Mouse (Mus musculus) forebrain, postnatal 0 days (tissue): ENCODE data around the gene Cd28. TPM values are rescaled to one million over a fixed set of nuclear protein-coding genes. Genes with fewer than 3 reads are reported as not detected.

Source experiments
- ATAC-seq: fragments of 200-750 bp; cut with Nextera tagmentation; 2 replicates; pipeline ENCODE4 v1.8.0; 2017; ENCODE audit warnings: mild to moderate bottlenecking, moderate library complexity
- DNase-seq: peaks from one replicate; pipeline ENCODE4 v3.0.0-alpha.2; 2015
- H3K27ac ChIP-seq: fragments of 300-500 bp; sonication (generic); 2 replicates; pipeline ENCODE4 v1.5.1; 2014; ENCODE audit warnings: low read depth, mild to moderate bottlenecking, antibody characterized with exemption, low read length, moderate library complexity, mixed read lengths
- H3K27me3 ChIP-seq: fragments of 300-500 bp; sonication (generic); 2 replicates; pipeline ENCODE4 v1.6.1; 2014; ENCODE audit warnings: mild to moderate bottlenecking, low read length, mixed read lengths; ENCODE audit not compliant: insufficient read depth
- H3K36me3 ChIP-seq: fragments of 300-500 bp; sonication (generic); 2 replicates; pipeline ENCODE4 v1.6.1; 2014; ENCODE audit warnings: mild to moderate bottlenecking, moderate library complexity; ENCODE audit not compliant: insufficient read depth
- H3K4me1 ChIP-seq: fragments of 300-500 bp; sonication (generic); 2 replicates; pipeline ENCODE4 v1.6.1; 2014; ENCODE audit warnings: antibody characterized with exemption; ENCODE audit not compliant: insufficient read depth
- H3K4me2 ChIP-seq: fragments of 300-500 bp; sonication (generic); 2 replicates; pipeline ENCODE4 v1.6.1; 2014; ENCODE audit warnings: low read depth, mild to moderate bottlenecking, moderate library complexity
- H3K4me3 ChIP-seq: fragments of 300-500 bp; sonication (generic); 2 replicates; pipeline ENCODE4 v1.5.1; 2014; ENCODE audit warnings: low read depth, low read length, mixed read lengths
- H3K9ac ChIP-seq: fragments of 300-500 bp; sonication (generic); 2 replicates; pipeline ENCODE4 v1.6.1; 2014; ENCODE audit warnings: mild to moderate bottlenecking
- H3K9me3 ChIP-seq: fragments of 300-500 bp; sonication (generic); 2 replicates; pipeline ENCODE4 v1.6.1; 2016; ENCODE audit warnings: low read length
- CTCF ChIP-seq: sonication (generic); IDR thresholded peaks from 2 replicates; pipeline ENCODE4 v1.5.1; 2016; ENCODE audit warnings: antibody characterized with exemption, control low read depth, low read depth
- WGBS: fragments of 180-500 bp; shearing (Covaris S2); extraction: QIAGEN DNeasy Blood & Tissue Kit; methylation state at CpG from one replicate; pipeline ENCODE4 v1.1.7; 2014; 5-methylcytosine and 5-hydroxymethylcytosine counted together
- polyA plus RNA-seq: library from polyadenylated mRNA; unstranded; fragments of >200 nt; fragmentation: Nextera tagmentation; extraction: Ambion mirVana; gene quantifications from 2 replicates; pipeline ENCODE4 v1.2.1, GENCODE M21; 2015
- total RNA-seq: library from RNA; depleted of rRNA; stranded (reverse); fragments of >200 nt; gene quantifications from 2 replicates; pipeline ENCODE4 v1.2.3, GENCODE M21; 2014

Cd28 gene
- total and polyA plus RNA-seq, 2 experiments from 2014 or later = 0.05 to 0.08 TPM

- Histone ChIP-seq H3K9ac (no peak overlapping the region), H3K9me3 (no peaks in the 10 kb centered on the region), H3K4me3 (no peak overlapping the region), H3K27me3 (no peaks in the 10 kb centered on the region), H3K36me3 (no peaks in the 10 kb centered on the region), H3K27ac (no peak overlapping the region), H3K4me2 (no peak overlapping the region), H3K4me1 (no peaks in the 10 kb centered on the region)
- WGBS = 87% methylated on average over 7 of the region's 7 CpGs
- ATAC-seq = no peak
- TF ChIP-seq CTCF = no peak
- no peak for DNase-seq
Measured at GRCm38 (mm10) chr1:60735908-60736280, 19.3 kb downstream of the Cd28 start.

- WGBS = 82% methylated on average over 1 of the region's 1 CpGs
- ATAC-seq (no peak), DNase-seq (no peak)
- H3K27me3 ChIP-seq = no peaks in the 10 kb centered on the region
- H3K9ac ChIP-seq = no peak overlapping the region
- no peak overlapping the region for H3K4me2 ChIP-seq
- H3K4me1 ChIP-seq = no peaks in the 10 kb centered on the region
- no peak for TF ChIP-seq CTCF
- H3K4me3 ChIP-seq = no peak overlapping the region
- no peak overlapping the region for H3K27ac ChIP-seq
- H3K36me3 ChIP-seq = no peaks in the 10 kb centered on the region
- H3K9me3 ChIP-seq = no peaks in the 10 kb centered on the region
Measured at GRCm38 (mm10) chr1:60744266-60744665, 27.7 kb downstream of the Cd28 start.

GRCm38 (mm10) chr1:60745664-60746063 is 29.1 kb downstream of the Cd28 start:
- H3K27me3 ChIP-seq = no peaks in the 10 kb centered on the region
- no peak overlapping the region for H3K9ac ChIP-seq
- H3K9me3 ChIP-seq = no peaks in the 10 kb centered on the region
- ATAC-seq (no peak), DNase-seq (no peak)
- no peaks in the 10 kb centered on the region for H3K36me3 ChIP-seq
- H3K4me1 ChIP-seq = no peaks in the 10 kb centered on the region
- WGBS = 64% methylated on average over 7 of the region's 7 CpGs
- H3K27ac ChIP-seq = no peak overlapping the region
- no peak for TF ChIP-seq CTCF
- no peak overlapping the region for H3K4me2 ChIP-seq
- no peak overlapping the region for H3K4me3 ChIP-seq

- no peak for TF ChIP-seq CTCF
- Histone ChIP-seq H3K27ac (no peak overlapping the region), H3K4me1 (no peaks in the 10 kb centered on the region), H3K4me2 (no peak overlapping the region), H3K9me3 (no peaks in the 10 kb centered on the region), H3K9ac (no peak overlapping the region), H3K4me3 (no peak overlapping the region), H3K36me3 (no peaks in the 10 kb centered on the region), H3K27me3 (no peaks in the 10 kb centered on the region)
- ATAC-seq (no peak), DNase-seq (no peak)
- 59% methylated on average over 2 of the region's 2 CpGs for WGBS
Measured at GRCm38 (mm10) chr1:60746153-60746552, 29.6 kb downstream of the Cd28 start.

DNA sequence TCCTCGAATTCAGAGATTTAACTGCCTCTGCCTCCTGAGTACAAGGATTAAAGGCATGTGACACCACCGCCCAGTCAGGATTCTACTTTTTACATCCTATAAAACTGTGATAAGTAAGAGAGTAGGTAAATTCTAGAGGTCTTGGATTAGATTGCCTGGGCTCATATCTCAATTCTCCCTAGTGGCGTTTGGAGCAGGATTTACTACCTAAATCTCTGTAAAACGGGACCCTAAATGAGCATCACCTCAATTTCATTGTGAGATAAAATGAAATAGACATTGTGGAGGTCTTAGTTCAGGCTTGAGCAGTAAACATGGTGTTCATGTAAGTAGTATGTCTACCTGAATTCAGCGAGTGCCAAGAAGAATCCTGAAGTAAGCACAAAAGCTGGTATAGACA is 30.3 kb downstream of the Cd28 start:
- H3K27ac ChIP-seq = no peak overlapping the region
- H3K36me3 ChIP-seq = no peaks in the 10 kb centered on the region
- H3K27me3 ChIP-seq = no peaks in the 10 kb centered on the region
- WGBS = 93% methylated on average over 5 of the region's 5 CpGs
- no peak overlapping the region for H3K4me3 ChIP-seq
- no peaks in the 10 kb centered on the region for H3K4me1 ChIP-seq
- H3K4me2 ChIP-seq = no peak overlapping the region
- no peak for ATAC-seq
- DNase-seq = no peak
- TF ChIP-seq CTCF = no peak
- no peak overlapping the region for H3K9ac ChIP-seq
- no peaks in the 10 kb centered on the region for H3K9me3 ChIP-seq

GRCm38 (mm10) chr1:60748286-60748685 is 31.7 kb downstream of the Cd28 start:
- Histone ChIP-seq H3K4me3 (no peak overlapping the region), H3K4me2 (no peak overlapping the region), H3K36me3 (no peaks in the 10 kb centered on the region), H3K9me3 (no peaks in the 10 kb centered on the region), H3K4me1 (no peaks in the 10 kb centered on the region), H3K9ac (no peak overlapping the region), H3K27ac (no peak overlapping the region), H3K27me3 (no peaks in the 10 kb centered on the region)
- DNase-seq = no peak
- WGBS = 91% methylated on average over 1 of the region's 1 CpGs
- no peak for TF ChIP-seq CTCF
- ATAC-seq = no peak

GRCm38 (mm10) chr1:60748936-60749335 is 32.3 kb downstream of the Cd28 start:
- 82% methylated on average over 4 of the region's 4 CpGs for WGBS
- Histone ChIP-seq H3K4me3 (no peak overlapping the region), H3K27ac (no peak overlapping the region), H3K4me1 (no peaks in the 10 kb centered on the region), H3K9ac (no peak overlapping the region), H3K27me3 (no peaks in the 10 kb centered on the region), H3K4me2 (no peak overlapping the region), H3K9me3 (no peaks in the 10 kb centered on the region), H3K36me3 (no peaks in the 10 kb centered on the region)
- DNase-seq = no peak
- no peak for ATAC-seq
- no peak for TF ChIP-seq CTCF

DNA sequence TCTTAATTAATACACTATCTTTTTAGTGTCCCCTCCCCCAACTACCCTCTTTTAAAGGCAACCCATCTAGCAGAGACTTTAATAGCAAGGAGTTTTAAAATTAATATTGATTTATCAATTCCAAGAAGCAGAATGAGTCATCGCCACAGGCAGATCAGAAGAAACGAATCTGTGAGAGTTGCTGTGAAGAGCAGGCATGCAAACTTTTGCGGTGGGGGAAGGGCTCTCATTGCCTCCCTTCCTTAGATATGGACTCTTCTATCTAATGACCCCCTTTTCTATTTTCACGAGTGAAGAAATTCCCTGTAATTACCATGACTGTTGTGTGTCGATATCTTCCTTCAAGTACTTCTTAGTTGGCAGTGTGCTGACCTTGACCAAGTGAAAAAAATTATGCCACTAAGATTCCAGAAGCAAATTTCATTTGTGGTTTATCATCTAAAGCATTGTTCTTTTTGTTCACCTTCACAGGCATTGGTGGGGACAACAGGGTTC is 32.8 kb downstream of the Cd28 start:
- Histone ChIP-seq H3K4me3 (no peak overlapping the region), H3K27ac (no peak overlapping the region), H3K4me1 (no peaks in the 10 kb centered on the region), H3K27me3 (no peaks in the 10 kb centered on the region), H3K9me3 (no peaks in the 10 kb centered on the region), H3K9ac (no peak overlapping the region), H3K36me3 (no peaks in the 10 kb centered on the region), H3K4me2 (no peak overlapping the region)
- no peak for ATAC-seq
- 85% methylated on average over 5 of the region's 5 CpGs for WGBS
- no peak for DNase-seq
- no peak for TF ChIP-seq CTCF
